Mouse (Mus musculus) hindbrain, embryonic 10.5 days (tissue): Measurements from ENCODE around the gene Wiz. TPM values are rescaled to one million over a fixed set of nuclear protein-coding genes. Genes with fewer than 3 reads are reported as not detected.

Experiments
- DNase-seq: peaks from one replicate; pipeline ENCODE4 v3.0.0-alpha.2; 2017; ENCODE audit warnings: low spot score
- H3K27ac ChIP-seq: fragments of 300-500 bp; sonication (generic); 2 replicates; pipeline ENCODE4 v1.5.1; 2016; ENCODE audit warnings: mild to moderate bottlenecking, moderate library complexity
- H3K27me3 ChIP-seq: fragments of 300-500 bp; sonication (generic); 2 replicates; pipeline ENCODE4 v1.6.1; 2016; ENCODE audit warnings: mild to moderate bottlenecking; ENCODE audit not compliant: poor library complexity, insufficient read depth, severe bottlenecking
- H3K36me3 ChIP-seq: fragments of 300-500 bp; sonication (generic); 2 replicates; pipeline ENCODE4 v1.6.1; 2016; ENCODE audit warnings: mild to moderate bottlenecking, moderate library complexity
- H3K4me1 ChIP-seq: fragments of 300-500 bp; sonication (generic); replicated peaks from 2 replicates; pipeline ENCODE4 v1.6.1; 2016; ENCODE audit warnings: mild to moderate bottlenecking
- H3K4me3 ChIP-seq: fragments of 300-500 bp; sonication (generic); 2 replicates; pipeline ENCODE4 v1.5.1; 2016; ENCODE audit warnings: mild to moderate bottlenecking, moderate library complexity
- H3K9me3 ChIP-seq: fragments of 300-500 bp; sonication (generic); 2 replicates; pipeline ENCODE4 v1.6.1; 2016; ENCODE audit warnings: mild to moderate bottlenecking, moderate library complexity
- WGBS: fragments of 180-500 bp; shearing (Covaris S2); methylation state at CpG from one replicate; pipeline ENCODE4 v1.1.7; 2016; 5-methylcytosine and 5-hydroxymethylcytosine counted together
- polyA plus RNA-seq: library from polyadenylated mRNA; unstranded; fragments of >200 nt; fragmentation: Nextera tagmentation; extraction: Ambion mirVana; gene quantifications from 2 replicates; pipeline ENCODE4 v1.2.1, GENCODE M21; 2016

The Wiz gene
- polyA plus RNA-seq, 1 experiment from 2014 or later, result 34.7 TPM

- peaks cover 54% of the 10 kb centered on the region for H3K36me3 ChIP-seq
- no peaks in the 10 kb centered on the region for H3K9me3 ChIP-seq
- no peak overlapping the region for H3K27ac ChIP-seq
- WGBS, result 78% methylated on average over 1 of the region's 1 CpGs
- peaks cover 29% of the 10 kb centered on the region for H3K4me1 ChIP-seq
- H3K4me3 ChIP-seq, result no peak overlapping the region
- no peaks in the 10 kb centered on the region for H3K27me3 ChIP-seq
- no peak for DNase-seq
Observed at GRCm38 (mm10) chr17:32322809-32323208, 66.4 kb downstream of the Wiz start.

GRCm38 (mm10) chr17:32321836-32322235 lies 67.4 kb downstream of the Wiz start:
- no peaks in the 10 kb centered on the region for H3K9me3 ChIP-seq
- peaks cover 29% of the 10 kb centered on the region for H3K4me1 ChIP-seq
- H3K4me3 ChIP-seq, result peak overlapping the region; percentile 94
- no peaks in the 10 kb centered on the region for H3K27me3 ChIP-seq
- peak overlapping the region; percentile 95 for H3K27ac ChIP-seq
- DNase-seq, result no peak
- 30% methylated on average over 6 of the region's 6 CpGs for WGBS
- H3K36me3 ChIP-seq, result peaks cover 55% of the 10 kb centered on the region

- no peaks in the 10 kb centered on the region for H3K27me3 ChIP-seq
- peak overlapping the region; percentile 95 for H3K27ac ChIP-seq
- under 1% methylated on average over 23 of the region's 23 CpGs for WGBS
- H3K9me3 ChIP-seq, result no peaks in the 10 kb centered on the region
- H3K4me1 ChIP-seq, result peaks cover 29% of the 10 kb centered on the region
- H3K4me3 ChIP-seq, result peak overlapping the region; percentile 94
- no peak for DNase-seq
- H3K36me3 ChIP-seq, result peaks cover 55% of the 10 kb centered on the region
Observed at GRCm38 (mm10) chr17:32321390-32321734, 67.9 kb downstream of the Wiz start.

GRCm38 (mm10) chr17:32320597-32321389 lies 68.4 kb downstream of the Wiz start, which contains the start of gene Akap8:
Akap8 (minus strand) TSS chr17:32321238.
- Histone ChIP-seq H3K36me3 (peaks cover 55% of the 10 kb centered on the region), H3K9me3 (no peaks in the 10 kb centered on the region), H3K4me3 (peak within 1 kb of the TSS; percentile 94), H3K4me1 (peaks cover 29% of the 10 kb centered on the region), H3K27me3 (no peaks in the 10 kb centered on the region), H3K27ac (peak within 1 kb of the TSS; percentile 95)
- DNase-seq, result peak; percentile 99
- WGBS, result under 1% methylated on average over 83 of the region's 83 CpGs

GRCm38 (mm10) chr17:32319950-32320349 lies 69.3 kb downstream of the Wiz start:
- no peaks in the 10 kb centered on the region for H3K27me3 ChIP-seq
- WGBS, result under 1% methylated on average over 7 of the region's 7 CpGs
- H3K9me3 ChIP-seq, result no peaks in the 10 kb centered on the region
- DNase-seq, result no peak
- peaks cover 55% of the 10 kb centered on the region for H3K36me3 ChIP-seq
- H3K4me3 ChIP-seq, result peak overlapping the region; percentile 94
- H3K4me1 ChIP-seq, result peaks cover 29% of the 10 kb centered on the region
- H3K27ac ChIP-seq, result peak overlapping the region; percentile 95

- Histone ChIP-seq H3K27ac (no peak overlapping the region), H3K9me3 (no peaks in the 10 kb centered on the region), H3K36me3 (peaks cover 60% of the 10 kb centered on the region), H3K4me3 (no peak overlapping the region), H3K4me1 (peaks cover 27% of the 10 kb centered on the region), H3K27me3 (no peaks in the 10 kb centered on the region)
- 95% methylated on average over 3 of the region's 3 CpGs for WGBS
- no peak for DNase-seq
Observed at GRCm38 (mm10) chr17:32317708-32318107, 71.5 kb downstream of the Wiz start.

GRCm38 (mm10) chr17:32317032-32317431 lies 72.2 kb downstream of the Wiz start:
- no peak overlapping the region for H3K4me3 ChIP-seq
- H3K27me3 ChIP-seq, result no peaks in the 10 kb centered on the region
- peaks cover 67% of the 10 kb centered on the region for H3K36me3 ChIP-seq
- H3K27ac ChIP-seq, result no peak overlapping the region
- H3K9me3 ChIP-seq, result no peaks in the 10 kb centered on the region
- WGBS, result 94% methylated on average over 8 of the region's 8 CpGs
- peaks cover 20% of the 10 kb centered on the region for H3K4me1 ChIP-seq
- no peak for DNase-seq

- Histone ChIP-seq H3K4me3 (no peak overlapping the region), H3K27me3 (no peaks in the 10 kb centered on the region), H3K36me3 (peaks cover 82% of the 10 kb centered on the region), H3K4me1 (peaks cover 12% of the 10 kb centered on the region), H3K9me3 (no peaks in the 10 kb centered on the region), H3K27ac (no peak overlapping the region)
- 94% methylated on average over 5 of the region's 5 CpGs for WGBS
- no peak for DNase-seq
Observed at GRCm38 (mm10) chr17:32315560-32315959, 73.7 kb downstream of the Wiz start.

GRCm38 (mm10) chr17:32313892-32314291 lies 75.3 kb downstream of the Wiz start:
- H3K36me3 ChIP-seq, result peaks cover 98% of the 10 kb centered on the region
- H3K27me3 ChIP-seq, result no peaks in the 10 kb centered on the region
- no peaks in the 10 kb centered on the region for H3K9me3 ChIP-seq
- H3K4me3 ChIP-seq, result no peak overlapping the region
- peaks cover under 1% of the 10 kb centered on the region for H3K4me1 ChIP-seq
- DNase-seq, result no peak
- no peak overlapping the region for H3K27ac ChIP-seq
- WGBS, result 88% methylated on average over 5 of the region's 5 CpGs

GRCm38 (mm10) chr17:32312801-32313200 lies 76.4 kb downstream of the Wiz start:
- 95% methylated on average over 8 of the region's 8 CpGs for WGBS
- no peak overlapping the region for H3K4me3 ChIP-seq
- no peak for DNase-seq
- H3K27ac ChIP-seq, result no peak overlapping the region
- peaks cover 100% of the 10 kb centered on the region for H3K36me3 ChIP-seq
- H3K27me3 ChIP-seq, result no peaks in the 10 kb centered on the region
- H3K9me3 ChIP-seq, result no peaks in the 10 kb centered on the region
- no peaks in the 10 kb centered on the region for H3K4me1 ChIP-seq

GRCm38 (mm10) chr17:32307963-32308362 lies 81.3 kb downstream of the Wiz start:
- Histone ChIP-seq H3K9me3 (no peaks in the 10 kb centered on the region), H3K27ac (no peak overlapping the region), H3K27me3 (no peaks in the 10 kb centered on the region), H3K4me1 (no peaks in the 10 kb centered on the region), H3K4me3 (no peak overlapping the region), H3K36me3 (peaks cover 100% of the 10 kb centered on the region)
- 96% methylated on average over 4 of the region's 4 CpGs for WGBS
- DNase-seq, result no peak
